Mouse (Mus musculus) gonadal fat pad, adult 2 months (tissue): ENCODE results near the gene Mtrf1. TPM values are rescaled to one million over a fixed set of nuclear protein-coding genes. Genes with fewer than 3 reads are reported as not detected.
"Not testable (repeated sequence)": the region's sequence is repeated elsewhere in the genome, so short reads cannot be mapped to it uniquely, and the experiment has no call there.

Experiments
- DNase-seq: peaks from one replicate; pipeline ENCODE4 v3.0.0-alpha.2; 2012; ENCODE audit warnings: low read depth
- polyA plus RNA-seq: library from polyadenylated mRNA; depleted of rRNA; stranded (reverse); fragments of >200 nt; gene quantifications from 2 replicates; pipeline ENCODE4 v1.2.3, GENCODE M21; 2012; rRNA removed

The Mtrf1 gene
- 2.8 and 3.2 TPM in 2 replicates for polyA plus RNA-seq

DNA sequence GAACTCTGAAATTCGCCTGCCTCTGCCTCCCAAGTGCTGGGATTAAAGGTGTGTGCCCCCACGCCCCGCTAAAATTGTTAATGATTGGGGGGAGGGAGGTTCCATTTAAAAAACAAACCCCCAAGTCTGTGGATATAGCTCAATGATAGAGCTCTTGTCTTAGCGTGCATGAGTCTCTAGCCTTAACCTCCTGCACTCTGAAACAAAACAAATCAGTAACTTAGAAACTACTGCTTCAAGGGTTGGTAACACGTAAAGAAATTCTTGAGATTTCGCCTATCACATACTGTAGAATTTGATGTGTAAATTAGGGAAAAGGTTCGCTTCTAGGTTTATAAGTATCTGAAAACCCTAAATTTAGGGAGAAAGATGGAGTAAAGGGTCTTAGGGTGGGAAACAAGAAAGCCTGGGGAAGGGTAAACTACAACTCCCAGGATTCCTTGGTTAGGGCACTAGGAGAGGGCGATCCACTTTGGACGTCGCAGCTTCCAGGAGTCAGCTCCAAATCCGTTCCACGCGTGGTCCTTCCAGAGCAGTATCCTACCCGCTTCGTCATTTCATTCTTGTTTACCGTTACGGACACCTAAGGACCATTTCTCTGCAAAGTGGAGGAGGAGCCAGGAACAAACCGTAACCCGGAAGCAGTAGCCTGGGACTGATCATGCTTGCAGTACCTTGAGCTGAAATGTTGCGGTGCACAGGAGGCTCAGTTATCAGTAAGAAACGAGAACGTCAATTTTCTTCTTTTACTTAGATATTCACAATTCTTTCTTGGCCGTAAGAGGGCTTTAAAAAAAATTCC lies at the start of gene Mtrf1:
TSS of gene Mtrf1 (plus strand) at position 452 of the 802 bp plus-strand sequence.
- no peak for DNase-seq

DNA sequence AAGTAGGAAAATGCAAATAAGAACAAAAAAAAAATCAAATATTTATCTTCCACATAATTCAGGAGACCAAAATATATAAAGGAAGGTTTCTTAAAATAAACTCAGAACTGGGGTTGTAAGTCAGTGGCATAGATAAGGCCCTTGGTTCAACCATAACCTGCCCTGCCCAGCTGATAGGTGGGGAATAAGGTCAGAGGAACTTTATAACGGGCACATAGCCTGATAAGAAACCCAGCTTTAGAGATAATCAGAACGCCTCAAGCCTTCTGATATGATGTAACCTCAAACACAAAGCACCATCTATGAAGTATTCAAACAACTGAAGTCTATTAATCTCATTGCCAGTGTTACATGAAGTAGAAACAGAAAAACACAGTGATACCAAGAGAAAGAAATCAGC lies 39.5 kb upstream of the Mtrf1 start:
- no peak for DNase-seq

DNA sequence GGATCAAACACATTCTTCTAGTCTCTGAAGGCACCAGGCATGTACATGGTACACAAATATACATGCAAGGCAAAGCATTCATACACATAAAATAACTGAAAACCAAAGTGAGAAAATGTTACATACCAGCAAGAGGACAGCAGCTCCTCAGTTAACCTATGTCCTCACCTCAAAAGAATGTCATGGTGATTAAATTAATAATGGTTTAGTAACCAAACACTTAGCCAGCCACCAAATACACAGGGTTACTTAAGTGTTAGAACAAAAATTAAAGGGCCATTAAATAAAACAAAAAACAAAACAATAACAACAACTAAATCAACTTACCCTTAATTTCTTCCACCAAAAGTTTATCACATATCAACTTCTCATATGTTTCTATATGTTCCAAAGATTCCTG lies 20.5 kb upstream of the Mtrf1 start:
- DNase-seq = no peak

DNA sequence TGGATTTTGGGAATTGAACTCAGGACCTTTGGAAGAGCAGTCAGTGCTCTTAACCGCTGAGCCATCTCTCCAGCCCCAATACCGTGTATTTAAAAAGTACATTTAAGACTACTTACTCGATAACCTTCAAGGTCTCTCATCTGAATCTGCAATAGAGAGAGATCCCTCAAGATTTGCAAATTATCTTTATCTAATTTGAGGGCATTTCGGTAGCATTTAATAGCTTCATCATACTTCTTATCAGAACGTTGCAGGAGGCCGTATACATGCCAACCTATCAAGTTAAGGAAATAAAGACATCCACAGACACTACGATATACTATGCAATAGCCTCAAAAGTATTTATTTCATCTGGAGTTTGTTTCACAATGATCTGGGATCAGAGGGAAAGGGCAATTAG lies 14.5 kb upstream of the Mtrf1 start:
- no peak for DNase-seq

DNA sequence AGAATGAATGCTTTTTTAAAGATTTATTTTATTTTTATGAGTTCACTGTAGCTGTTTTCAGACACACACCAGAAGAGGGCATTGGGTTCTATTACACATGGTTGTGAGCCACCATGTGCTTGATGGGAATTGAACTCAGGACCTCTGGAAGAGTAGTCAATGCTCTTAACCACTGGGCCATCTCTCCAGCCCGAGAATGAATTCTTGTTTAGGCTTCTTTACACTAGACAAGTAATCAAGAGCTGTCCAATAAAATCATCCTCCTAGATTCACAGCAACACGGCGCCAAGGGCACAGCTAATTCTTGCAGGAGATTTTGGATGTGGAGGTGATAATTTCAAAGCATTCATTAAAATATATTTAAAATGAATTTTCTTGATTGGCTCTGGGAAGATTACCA lies 9.3 kb upstream of the Mtrf1 start:
- no peak for DNase-seq

DNA sequence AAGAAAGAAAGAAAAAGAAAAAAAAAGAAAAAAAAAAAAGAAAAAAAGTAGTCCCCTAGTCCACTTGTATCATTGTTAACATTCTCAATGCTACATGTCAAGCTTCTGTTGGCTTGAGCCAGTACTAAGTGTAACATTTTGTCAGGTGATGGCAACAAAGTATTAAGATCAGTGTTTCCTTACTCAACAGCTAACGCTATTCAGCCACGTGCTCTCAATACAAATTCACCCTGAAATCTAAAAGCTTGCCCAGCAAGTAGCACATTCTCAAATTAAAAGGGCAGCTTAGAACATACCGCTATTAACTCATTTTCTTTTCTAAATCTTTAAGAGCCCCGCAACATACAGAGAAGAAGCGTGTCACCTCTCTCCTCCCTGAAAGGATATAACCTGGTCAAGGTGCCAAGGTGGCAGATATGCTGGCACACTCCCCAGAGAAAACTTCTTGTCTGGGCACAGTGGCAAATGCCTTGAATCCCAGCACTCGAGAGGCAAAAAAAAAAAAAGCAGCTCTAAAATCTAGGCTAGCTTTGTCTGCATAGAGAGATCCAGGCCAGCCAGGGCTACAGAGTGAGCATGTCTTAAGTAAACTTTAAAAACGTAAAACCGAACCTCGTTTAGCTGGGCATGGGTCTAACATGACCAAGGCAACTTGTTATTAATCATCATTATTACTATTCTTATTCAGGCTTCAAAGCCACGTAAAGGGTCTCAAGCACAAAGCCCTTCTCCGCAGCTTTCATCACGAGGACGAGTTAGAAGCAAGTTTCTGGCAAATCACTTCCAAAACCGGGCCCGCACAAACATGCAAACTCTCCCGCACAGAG lies 7.9 kb upstream of the Mtrf1 start:
- DNase-seq = peak; percentile 84

DNA sequence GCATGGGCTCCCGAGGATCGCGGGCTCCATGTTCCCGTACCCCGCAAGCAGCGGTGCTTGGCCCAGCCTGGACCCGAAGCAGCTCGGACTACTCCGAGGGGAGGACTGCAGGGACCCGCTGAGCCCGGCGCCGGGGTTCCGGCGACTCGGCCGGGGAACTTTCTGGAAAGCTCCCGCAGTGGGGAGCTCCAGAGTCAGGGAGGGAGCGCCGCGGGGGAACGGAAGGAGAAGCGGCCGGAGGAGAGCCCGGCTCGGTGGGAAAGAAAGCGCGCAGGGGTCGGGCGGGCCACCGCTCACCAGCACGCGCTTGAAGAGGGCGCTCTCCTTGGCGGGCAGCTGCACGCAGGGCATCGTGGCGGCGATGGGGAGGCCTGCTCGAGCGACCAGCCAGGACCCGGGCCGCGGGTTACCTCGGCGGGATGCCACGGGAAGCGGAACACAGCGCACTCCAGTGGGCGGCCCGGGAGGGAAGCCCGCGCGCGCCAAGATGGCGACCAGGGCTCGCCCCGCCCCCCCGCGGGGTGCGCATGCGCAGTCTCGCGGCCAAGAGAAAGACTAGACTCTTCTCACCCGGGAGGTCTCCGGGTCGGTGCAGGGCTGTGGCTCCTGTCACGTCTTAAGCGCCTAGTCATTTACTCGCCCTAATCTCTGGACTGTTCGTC lies 7.2 kb upstream of the Mtrf1 start, which contains the start of gene Naa16:
TSS of gene Naa16 (minus strand) at position 514 of the 662 bp plus-strand sequence.
- no peak for DNase-seq

DNA sequence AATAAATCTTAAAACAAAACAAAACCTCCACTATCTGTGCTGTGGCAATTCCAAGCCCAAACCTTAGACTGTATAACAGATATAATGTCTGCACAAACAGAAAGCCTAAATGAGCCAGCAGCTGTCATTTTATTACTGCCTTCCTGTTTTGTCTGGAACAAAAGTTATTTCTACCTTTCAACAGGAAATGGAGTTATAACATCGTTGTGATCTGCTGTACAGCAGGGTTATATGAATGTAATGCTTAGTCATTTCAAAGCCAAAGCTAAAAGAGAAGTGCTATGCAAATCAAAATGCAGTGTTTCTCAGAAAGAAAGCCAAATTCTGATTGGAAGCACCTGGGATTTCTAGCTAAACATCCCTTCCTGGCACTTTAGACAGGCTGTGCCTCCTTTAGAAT lies 4.3 kb upstream of the Mtrf1 start:
- DNase-seq = no peak

DNA sequence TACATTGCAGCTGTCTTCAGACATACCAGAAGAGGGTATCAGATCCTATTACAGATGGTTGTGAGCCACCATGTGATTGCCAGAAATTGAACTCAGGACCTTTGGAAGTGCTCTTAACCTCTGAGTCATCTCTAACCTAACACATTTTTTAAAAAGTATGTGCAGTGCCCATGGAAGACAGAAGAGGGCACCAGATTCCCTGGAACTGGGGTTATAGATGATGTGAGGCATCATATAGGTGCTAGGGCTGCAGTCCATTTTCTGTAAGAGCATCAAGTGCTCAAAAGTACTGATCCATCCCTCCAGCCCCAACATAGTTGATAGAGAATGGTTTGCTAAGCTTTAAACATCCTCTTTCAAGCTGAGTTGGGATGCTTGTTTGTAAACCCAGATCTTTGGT lies 3.0 kb upstream of the Mtrf1 start:
- no peak for DNase-seq

DNA sequence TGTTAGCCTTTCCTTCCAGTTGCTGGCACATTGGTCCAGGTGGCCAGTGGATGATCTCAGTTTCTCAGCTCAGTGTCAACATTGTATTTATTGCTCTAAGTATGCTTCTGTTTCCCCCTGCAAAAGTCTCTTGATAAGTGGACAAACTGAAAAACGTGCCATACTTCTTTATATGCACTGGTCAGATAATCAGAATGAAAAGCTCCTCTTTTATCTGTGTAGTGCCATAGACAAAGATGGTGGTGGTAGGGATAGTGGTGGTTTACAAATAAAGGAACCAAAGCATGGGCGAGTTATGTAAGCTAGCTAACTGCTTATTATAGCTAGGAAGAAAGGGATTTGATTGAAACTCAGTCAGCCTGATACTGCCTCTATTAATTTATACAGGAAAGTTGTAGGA lies 10.1 kb downstream of the Mtrf1 start:
- DNase-seq = no peak

DNA sequence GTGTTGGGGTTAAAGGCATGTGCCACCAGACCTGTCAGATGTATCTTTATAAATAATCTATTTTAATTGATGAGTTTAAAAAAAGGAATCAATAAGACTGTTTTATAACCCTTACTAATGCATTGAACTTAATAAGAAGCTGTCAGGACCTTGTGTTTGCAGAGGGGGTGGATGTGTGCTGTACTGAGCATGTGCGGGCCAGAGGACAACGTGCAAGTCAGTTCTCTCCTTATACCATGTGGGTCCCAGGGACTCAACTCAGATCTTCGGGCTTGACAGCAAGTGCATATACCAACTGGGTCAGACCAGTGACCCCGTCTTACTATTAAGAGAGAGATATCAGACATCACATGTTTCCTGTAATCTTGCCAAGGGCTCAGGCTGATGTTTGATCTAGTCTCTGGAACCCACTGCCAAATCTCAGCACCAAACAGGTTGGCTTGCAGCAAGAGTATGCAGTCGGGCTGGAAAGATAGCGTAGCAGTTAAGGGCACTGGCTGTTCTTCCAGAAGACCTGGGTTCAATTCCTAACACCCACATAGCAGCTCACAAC lies 11.8 kb downstream of the Mtrf1 start:
- DNase-seq = no peak

DNA sequence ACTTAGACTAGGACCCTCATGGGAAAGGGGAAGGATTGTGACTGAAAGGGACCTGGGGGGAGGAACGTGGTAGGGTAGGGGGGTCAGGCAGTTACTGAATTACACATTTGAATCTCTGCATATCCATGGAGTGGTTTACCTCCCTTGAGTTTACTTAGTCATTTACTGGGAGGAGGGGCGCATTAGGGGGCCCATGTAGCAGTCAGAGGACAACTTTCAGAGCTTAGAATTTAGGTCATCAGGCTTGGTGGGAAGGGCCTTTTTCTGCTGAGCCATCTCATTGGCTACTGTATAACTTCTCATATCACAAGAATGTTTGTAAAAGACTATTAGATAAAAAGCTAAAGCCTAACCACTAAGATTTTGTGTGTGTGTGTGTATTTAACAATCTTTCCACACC lies 13.1 kb downstream of the Mtrf1 start:
- no peak for DNase-seq

DNA sequence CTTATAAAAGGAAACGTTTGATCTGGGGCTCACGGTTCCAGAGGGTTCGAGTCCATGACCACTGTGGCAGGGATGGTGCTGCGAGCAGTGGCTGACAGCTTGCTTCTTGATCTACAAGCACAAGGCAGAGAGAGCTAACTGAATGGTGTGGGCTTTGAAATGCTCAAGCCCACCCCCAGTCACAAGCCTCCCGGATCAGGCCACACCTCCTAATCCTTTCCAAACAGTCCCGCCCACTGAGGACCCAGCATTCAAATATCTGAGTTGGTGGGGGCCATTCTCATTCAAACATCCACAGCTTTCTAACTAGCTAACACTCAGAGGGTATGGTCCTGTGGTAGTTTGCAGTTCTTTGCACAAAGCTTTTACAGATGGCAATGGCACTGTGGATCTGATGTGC lies 15.5 kb downstream of the Mtrf1 start:
- DNase-seq = no peak

DNA sequence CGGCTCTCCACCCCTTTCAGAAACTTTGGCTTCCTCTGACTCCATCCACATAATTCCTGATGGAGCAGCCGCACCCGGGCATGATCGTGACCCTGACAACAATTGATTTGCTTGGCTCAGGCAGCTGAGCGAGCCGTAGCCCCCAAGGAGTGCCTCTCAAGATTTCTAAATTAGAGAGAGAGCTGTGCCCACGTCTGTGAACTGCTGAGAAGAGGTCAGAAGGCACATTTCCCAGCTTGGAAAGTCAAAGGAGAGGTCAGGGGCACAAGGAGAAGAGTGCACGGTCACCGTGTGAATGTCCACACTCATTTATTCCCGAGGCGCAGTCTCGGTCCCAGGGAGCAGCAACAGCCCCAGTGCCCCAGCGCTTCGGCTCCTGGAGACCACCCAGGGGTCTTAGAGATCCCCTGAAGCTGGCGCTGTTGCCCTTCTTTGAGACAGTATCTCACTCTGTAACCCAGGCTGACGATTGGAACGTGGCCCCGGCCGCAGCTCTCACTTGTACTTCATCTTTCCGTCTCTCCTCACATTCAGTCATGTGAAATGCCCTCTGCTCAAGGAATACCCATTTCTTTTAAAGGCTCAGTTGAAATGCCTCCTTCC lies 22.6 kb downstream of the Mtrf1 start:
- DNase-seq = no peak

DNA sequence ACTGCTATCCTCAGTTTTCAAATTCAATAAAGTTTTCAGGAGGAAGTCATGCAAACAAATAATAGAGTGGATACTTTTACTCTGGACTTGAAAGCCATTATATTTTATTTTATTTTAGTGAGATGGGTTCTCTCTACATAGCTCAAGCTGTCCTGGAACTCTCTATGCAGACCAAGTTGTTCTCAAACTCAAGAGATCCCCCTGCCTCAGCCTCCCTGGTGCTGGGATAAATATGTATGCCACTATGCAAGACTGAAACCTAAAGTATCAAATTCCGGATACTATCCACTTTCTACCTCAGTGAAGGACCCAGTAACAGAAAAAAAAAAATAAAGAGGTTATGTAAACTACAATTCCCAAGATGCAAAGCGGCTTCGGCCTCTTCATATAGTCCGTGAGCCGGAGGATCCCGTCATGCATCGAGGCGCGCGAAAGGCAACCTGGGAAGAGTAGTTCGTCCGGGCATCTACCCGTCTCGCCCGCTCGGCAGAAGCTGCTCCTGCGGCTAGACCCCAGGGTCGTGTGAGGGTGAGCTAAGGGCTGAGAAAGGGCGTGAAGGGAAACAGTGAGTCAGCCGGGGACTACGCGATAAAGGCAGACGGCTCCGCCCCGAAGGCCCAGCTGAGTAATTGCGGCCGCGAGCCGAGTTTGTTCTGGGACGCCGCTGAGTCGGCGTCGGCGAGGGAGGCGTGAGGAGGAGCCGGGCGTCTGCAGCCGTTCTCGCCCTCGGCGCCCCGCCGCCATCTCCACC lies 28.6 kb downstream of the Mtrf1 start, which contains the start of gene Kbtbd7:
TSS of gene Kbtbd7 (plus strand) at position 533 of the 751 bp plus-strand sequence.
- peak; percentile 58 for DNase-seq

DNA sequence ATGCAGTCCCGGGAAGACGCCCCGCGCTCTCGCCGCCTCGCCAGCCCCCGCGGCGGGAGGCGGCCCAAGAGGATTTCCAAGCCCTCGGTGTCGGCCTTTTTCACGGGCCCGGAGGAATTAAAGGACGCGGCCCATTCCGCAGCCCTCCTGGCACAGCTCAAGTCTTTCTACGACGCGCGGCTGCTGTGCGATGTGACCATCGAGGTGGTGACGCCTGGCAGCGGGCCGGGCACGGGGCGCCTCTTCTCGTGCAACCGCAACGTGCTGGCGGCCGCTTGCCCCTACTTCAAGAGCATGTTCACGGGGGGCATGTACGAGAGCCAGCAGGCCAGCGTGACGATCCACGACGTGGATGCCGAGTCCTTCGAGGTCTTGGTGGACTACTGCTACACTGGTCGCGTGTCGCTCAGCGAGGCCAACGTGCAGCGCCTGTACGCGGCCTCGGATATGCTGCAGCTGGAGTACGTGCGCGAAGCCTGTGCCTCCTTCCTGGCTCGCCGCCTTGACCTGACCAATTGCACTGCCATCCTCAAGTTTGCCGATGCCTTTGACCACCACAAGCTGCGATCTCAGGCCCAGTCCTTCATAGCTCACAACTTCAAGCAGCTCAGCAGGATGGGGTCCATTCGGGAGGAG lies 29.3 kb downstream of the Mtrf1 start:
- not testable (repeated sequence) for DNase-seq

DNA sequence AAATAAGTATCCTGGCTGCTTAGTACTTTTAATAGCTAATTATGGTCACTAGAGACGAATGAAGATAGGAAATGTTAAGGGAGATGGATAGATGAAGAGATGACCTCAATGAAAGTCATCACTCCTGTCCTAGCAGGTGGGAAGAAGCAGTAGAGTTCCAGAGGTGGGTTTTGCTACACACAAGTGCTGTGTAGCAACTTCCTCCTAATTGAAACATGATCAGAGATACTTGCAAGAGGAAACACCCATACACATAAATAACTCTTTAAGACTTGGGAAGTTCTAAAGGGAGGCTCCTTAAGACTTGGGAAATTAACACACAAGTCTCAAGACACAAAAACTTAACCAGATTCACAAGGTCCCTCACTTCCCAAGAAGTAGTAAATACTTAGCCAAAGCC lies 36.5 kb downstream of the Mtrf1 start:
- no peak for DNase-seq

DNA sequence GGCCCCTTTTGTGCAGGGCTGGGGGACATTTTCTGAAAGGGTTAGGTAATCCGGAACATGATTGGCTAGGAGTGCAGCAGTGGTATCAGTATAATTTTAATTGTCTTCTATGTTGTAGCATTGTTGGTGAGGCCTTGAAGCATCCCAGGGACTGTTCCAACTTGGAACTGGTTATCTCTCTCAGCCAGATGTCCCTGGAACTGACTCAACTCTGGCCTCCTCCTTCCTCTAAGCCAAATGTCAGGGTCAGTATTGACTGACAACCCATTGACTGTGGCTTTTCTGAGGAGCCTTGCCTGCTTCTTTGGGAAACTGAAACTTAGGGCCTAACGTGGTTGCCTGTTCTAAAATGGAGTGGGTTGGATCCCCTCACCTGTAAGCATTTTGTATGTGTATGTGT lies 43.1 kb downstream of the Mtrf1 start:
- DNase-seq = no peak

DNA sequence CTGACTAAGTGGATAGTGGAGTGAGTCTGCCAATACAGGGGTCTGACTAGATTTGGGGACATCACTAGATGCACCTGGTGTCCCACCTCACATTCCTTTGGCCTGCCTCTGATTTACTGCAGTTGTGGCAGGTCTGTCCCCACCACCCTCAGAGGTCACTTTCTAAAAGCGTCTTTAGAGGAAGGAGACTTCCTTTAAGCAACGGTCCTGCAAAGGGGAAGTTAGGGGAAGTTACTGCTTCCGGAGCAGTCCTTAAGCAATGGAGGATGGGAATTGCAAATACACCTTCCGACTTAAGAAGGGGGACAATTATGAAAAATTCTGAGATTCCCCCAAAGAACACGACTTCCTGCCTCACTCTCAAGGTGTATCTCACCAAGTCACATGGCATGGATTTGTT lies 43.9 kb downstream of the Mtrf1 start:
- DNase-seq = no peak

DNA sequence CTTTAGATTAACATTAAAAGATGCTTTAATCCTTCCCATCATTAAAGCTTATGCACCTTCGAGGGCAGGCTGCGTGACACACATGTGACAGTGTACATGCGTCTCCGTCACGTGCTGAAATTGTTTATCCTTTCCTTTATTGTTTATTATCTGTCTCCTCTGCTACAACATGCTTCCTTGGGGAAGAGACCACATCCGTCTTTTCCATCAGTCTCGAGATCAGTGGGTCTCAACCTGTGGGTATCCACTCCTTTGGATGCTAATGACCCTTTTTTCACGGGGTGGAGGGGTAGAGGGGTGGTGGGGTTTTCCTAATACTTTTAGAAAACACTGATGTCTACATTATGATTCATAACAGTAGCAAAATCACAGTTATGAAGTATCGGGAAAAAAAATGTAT lies 47.0 kb downstream of the Mtrf1 start:
- no peak for DNase-seq
